Mouse (Mus musculus) ES-E14 (cell line): Measurements from ENCODE around the gene Dbf4. TPM values are rescaled to one million over a fixed set of nuclear protein-coding genes. Genes with fewer than 3 reads are reported as not detected.

Source experiments
- DNase-seq: peaks from one replicate; pipeline ENCODE4 v3.0.0-alpha.2; 2013; ENCODE audit warnings: low read depth, low spot score
- H3K27ac ChIP-seq: 2 replicates; pipeline ENCODE4 v1.5.1; 2012; ENCODE audit warnings: low read depth, mild to moderate bottlenecking, low read length, moderate library complexity, mixed read lengths; ENCODE audit not compliant: poor library complexity, insufficient read depth, severe bottlenecking
- H3K36me3 ChIP-seq: 2 replicates; pipeline ENCODE4 v1.6.1; 2012; ENCODE audit warnings: mild to moderate bottlenecking, low read length, moderate library complexity, mixed read lengths; ENCODE audit not compliant: control insufficient read depth, poor library complexity, insufficient read depth, severe bottlenecking
- H3K4me1 ChIP-seq, 2 experiments: fragments of 150-350 bp in 1 of 2; sonication (generic) in 1 of 2; 2 replicates each; pipeline ENCODE4 v1.6.1; 2012; ENCODE audit warnings: low read length in 2 of 2, mild to moderate bottlenecking in 1 of 2, mixed read lengths in 1 of 2; ENCODE audit not compliant: control insufficient read depth in 2 of 2, insufficient read depth in 2 of 2, poor library complexity in 1 of 2
- H3K4me3 ChIP-seq, 2 experiments: fragments of 150-350 bp in 1 of 2; sonication (generic) in 1 of 2; 2 replicates each; pipeline ENCODE4 v1.5.1; 2012; ENCODE audit warnings: low read length in 2 of 2, low read depth in 1 of 2, mild to moderate bottlenecking in 1 of 2, mixed read lengths in 1 of 2; ENCODE audit not compliant: insufficient read depth in 1 of 2, poor library complexity in 1 of 2, severe bottlenecking in 1 of 2
- H3K9ac ChIP-seq: 2 replicates; pipeline ENCODE4 v1.6.1; 2012; ENCODE audit warnings: low read depth, mild to moderate bottlenecking, low read length, mixed read lengths; ENCODE audit not compliant: poor library complexity, insufficient read depth, severe bottlenecking
- H3K9me3 ChIP-seq: fragments of 150-350 bp; sonication (generic); 2 replicates; pipeline ENCODE4 v1.6.1; 2012; ENCODE audit warnings: low read depth, mild to moderate bottlenecking, low read length; ENCODE audit not compliant: control insufficient read depth, insufficient read depth
- CHD2 ChIP-seq: IDR thresholded peaks from 2 replicates; pipeline ENCODE4 v1.6.1; 2014; ENCODE audit warnings: mild to moderate bottlenecking, low read depth, low read length, inconsistent platforms
- HCFC1 ChIP-seq: IDR thresholded peaks from 2 replicates; pipeline ENCODE4 v1.6.1; 2012; ENCODE audit warnings: low read length, inconsistent platforms, borderline replicate concordance; ENCODE audit not compliant: insufficient read depth
- MAFK ChIP-seq: IDR thresholded peaks from 2 replicates; pipeline ENCODE4 v1.6.1; 2014; ENCODE audit warnings: mild to moderate bottlenecking, low read depth, low read length, inconsistent platforms; ENCODE audit not compliant: insufficient read depth
- ZC3H11A ChIP-seq: IDR thresholded peaks from 2 replicates; pipeline ENCODE4 v1.6.1; 2012; ENCODE audit warnings: low read depth, mild to moderate bottlenecking, inconsistent platforms, low read length, borderline replicate concordance
- ZNF384 ChIP-seq: IDR thresholded peaks from 2 replicates; pipeline ENCODE4 v1.6.1; 2012; ENCODE audit warnings: low read depth, low read length, inconsistent platforms
- in situ Hi-C, 2 experiments: fragments of 600-800 bp; cut with MboI; formaldehyde crosslinking; loops; one replicate each; pipeline ENCODE4 v1.15.1; 2025; ENCODE audit warnings: low sequenced_read_pairs in 2 of 2, inconsistent platforms in 1 of 2; ENCODE audit not compliant: unreplicated experiment in 2 of 2
- total RNA-seq: library from RNA; depleted of rRNA; stranded (reverse); fragments of 300-350 nt; gene quantifications from 2 replicates; pipeline ENCODE4 v1.2.3, GENCODE M21; 2012

Dbf4 gene
- total RNA-seq, 1 experiment, result 109 TPM

- H3K9me3 ChIP-seq, result no peaks in the 10 kb centered on the region
These were observed 15.1 kb upstream of the Dbf4 start for GRCm38 (mm10) chr5:8437481-8438156.

GRCm38 (mm10) chr5:8425899-8426298 lies 3.4 kb upstream of the Dbf4 start:
- in situ Hi-C loops, result no loop called here
- Histone ChIP-seq H3K4me3 (no peak overlapping the region), H3K36me3 (peaks cover 8% of the 10 kb centered on the region), H3K27ac (no peak overlapping the region), H3K9me3 (no peaks in the 10 kb centered on the region), H3K4me1 (peaks cover 0 to 3% of the 10 kb centered on the region in 2 experiments; a peak in 2 of 4 replicates), H3K9ac (peak overlapping the region; percentile 20; the same call in 1 of the 2 replicates)
- TF ChIP-seq ZNF384 (no peak), MAFK (no peak)
- no peak for DNase-seq

More at GRCm38 (mm10) chr5:8437481-8438156, 15.1 kb upstream of the Dbf4 start:
- in situ Hi-C loops, result no loop called here
- Histone ChIP-seq H3K27ac (no peak overlapping the region), H3K4me1 (no peaks in the 10 kb centered on the region), H3K36me3 (peaks cover 13% of the 10 kb centered on the region), H3K9ac (no peak overlapping the region), H3K4me3 (no peak overlapping the region)
- TF ChIP-seq ZNF384 (no peak), ZC3H11A (no peak), HCFC1 (no peak), CHD2 (no peak), MAFK (no peak)
- no peak for DNase-seq

- Histone ChIP-seq H3K4me1 (peaks cover 0 to 2% of the 10 kb centered on the region in 2 experiments; a peak in 2 of 4 replicates), H3K9me3 (no peaks in the 10 kb centered on the region), H3K36me3 (peaks cover 12% of the 10 kb centered on the region), H3K27ac (peak overlapping the region; percentile 75; the same call in 1 of the 2 replicates), H3K4me3 (peak overlapping the region; percentile 97 to 100), H3K9ac (peak overlapping the region; percentile 100; the same call in 1 of the 2 replicates)
- peak; percentile 43; the same call in 1 of the 2 replicates for TF ChIP-seq MAFK
- no peak for TF ChIP-seq ZNF384
- peak; percentile 72 for TF ChIP-seq CHD2
- TF ChIP-seq HCFC1, result peak; percentile 32; the same call in 1 of the 2 replicates
- no peak for TF ChIP-seq ZC3H11A
- peak; percentile 83 for DNase-seq
- in situ Hi-C loops, result no loop called here
These were observed 1.6 kb upstream of the Dbf4 start for GRCm38 (mm10) chr5:8424116-8424515.

GRCm38 (mm10) chr5:8422932-8423928 lies 714 bp upstream of the Dbf4 start:
- peak overlapping the region; percentile 91 for H3K27ac ChIP-seq
- DNase-seq, result no peak
- H3K4me3 ChIP-seq, result peak overlapping the region; percentile 97 to 100
- in situ Hi-C loops, result no loop called here
- H3K9me3 ChIP-seq, result no peaks in the 10 kb centered on the region
- TF ChIP-seq ZC3H11A (no peak), MAFK (no peak), HCFC1 (no peak), ZNF384 (no peak), CHD2 (no peak)
- H3K36me3 ChIP-seq, result peaks cover 13% of the 10 kb centered on the region
- H3K9ac ChIP-seq, result peak overlapping the region; percentile 100
- no peaks in the 10 kb centered on the region; a peak in 1 of 4 replicates for H3K4me1 ChIP-seq
